Mouse (Mus musculus): ENCODE data around the gene Ccin.

- no peak for TF ChIP-seq POLR2A (IDR thresholded peaks at IDR 0.05; ENCODE audit: low read depth, low read length)
- TF ChIP-seq ZC3H11A (IDR thresholded peaks at IDR 0.05; ENCODE audit: low read depth, low read length): no peak
Measured at GRCm38 (mm10) chr4:43994342-43994741, 11.1 kb downstream of the Ccin start.
